12 mouse cellular contexts compared by ENCODE assay signal in genomic region chr5:138894496-138894895, GRCm38 (mm10).
DNase-seq lines count a peak whose midpoint lies in the region; ATAC-seq lines count a peak whose summit lies in the region.
"Had no signal": no experiment of that assay in that cellular context is flagged by ENCODE, and none has a peak within 500 bp of the region (broad histone marks: within the 10 kb centered on the region; RNA-seq: fewer than 3 reads in every experiment).

No protein-coding gene starts in this region.

- peak; percentile 39 to 70 for DNase-seq in frontal cortex, adult 2 months (ENCODE audit: extremely low spot score in 1 of 2, low spot score in 1 of 2)
- no peak for DNase-seq in frontal cortex, postnatal 14 days (ENCODE audit: low spot score in 2 of 2)
- DNase-seq in cerebellum, adult 11 months: peak; percentile 20
- DNase-seq in frontal cortex, postnatal 36 days (ENCODE audit: low spot score in 2 of 2): peak; percentile 45 to 63
- peak; percentile 52 to 88 for DNase-seq in left cerebral cortex, postnatal 25 days (ENCODE audit: low spot score in 2 of 2)
- DNase-seq in T-cell, adult 2 months (ENCODE audit: low spot score): no peak
- no peak for DNase-seq in heart, postnatal 36 days
- DNase-seq: adrenal gland, postnatal 36 days; gastrocnemius, postnatal 36 days; thymus, postnatal 4 days had no signal

- no peak for ATAC-seq in megakaryocyte-erythroid progenitor cell, adult 5-6 weeks (replicated peaks; ENCODE audit: low FRiP score, low TSS enrichment, poor library complexity, severe bottlenecking)
- ATAC-seq: forebrain, embryonic 15.5 days had no signal

- intact Hi-C loops in left cerebral cortex, postnatal 25 days (cut with DNase I): loop anchor here (1.0 kb wide), 1 partner anchor 101 kb away; no protein-coding TSS in a partner anchor
- intact Hi-C loops in heart, postnatal 36 days (cut with DNase I): no loop called here

Comparison
In these comparisons a context has a peak if more than half of its experiments do, and no peak if none do; other contexts are left out.
1. DNase-seq: peak in frontal cortex, adult 2 months (2 of 2), cerebellum, adult 11 months (single experiment), frontal cortex, postnatal 36 days (2 of 2) and left cerebral cortex, postnatal 25 days (2 of 2); none in frontal cortex, postnatal 14 days (0 of 2), T-cell, adult 2 months (single experiment) and heart, postnatal 36 days (0 of 2).